Mouse (Mus musculus) thymus, postnatal 0 days (tissue): ENCODE results near the gene T2. TPM values are rescaled to one million over a fixed set of nuclear protein-coding genes. Genes with fewer than 3 reads are reported as not detected.

Source experiments
- DNase-seq: peaks from one replicate; pipeline ENCODE4 v3.0.0-alpha.2; 2015; ENCODE audit warnings: low spot score
- polyA plus RNA-seq: library from polyadenylated mRNA; unstranded; fragments of >200 nt; fragmentation: Nextera tagmentation; extraction: Ambion mirVana; gene quantifications from 2 replicates; pipeline ENCODE4 v1.2.1, GENCODE M21; 2015

Gene T2
- polyA plus RNA-seq, 1 experiment from 2014 or later: 0.27 TPM

- DNase-seq: no peak
These were observed 57.9 kb downstream of the T2 start for GRCm38 (mm10) chr17:8413656-8414055.

GRCm38 (mm10) chr17:8415533-8415932 lies 59.7 kb downstream of the T2 start:
- no peak for DNase-seq

- DNase-seq: no peak
These were observed 61.1 kb downstream of the T2 start for GRCm38 (mm10) chr17:8416865-8417264.

GRCm38 (mm10) chr17:8420739-8421138 lies 64.9 kb downstream of the T2 start:
- DNase-seq: peak; percentile 16

DNA sequence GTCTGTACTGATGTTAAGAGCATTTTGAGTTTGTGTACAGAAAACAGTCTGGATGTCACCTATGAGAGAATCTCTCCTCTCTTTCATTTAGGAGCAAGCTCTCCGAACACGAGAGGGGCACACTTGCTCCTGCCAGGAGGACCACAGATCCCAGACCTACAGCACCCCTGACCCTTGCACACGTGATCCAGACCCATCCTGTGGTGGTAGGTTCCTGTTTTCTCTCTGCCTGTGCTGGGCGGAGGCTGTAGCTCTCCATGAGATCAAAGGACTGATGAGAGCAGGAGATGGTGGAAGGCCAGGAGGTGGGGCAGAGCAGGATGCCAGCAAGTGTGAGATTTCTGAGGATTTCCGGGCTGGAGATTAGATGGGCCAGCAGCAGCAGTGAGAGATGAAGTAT lies 65.7 kb downstream of the T2 start:
- DNase-seq: no peak

DNA sequence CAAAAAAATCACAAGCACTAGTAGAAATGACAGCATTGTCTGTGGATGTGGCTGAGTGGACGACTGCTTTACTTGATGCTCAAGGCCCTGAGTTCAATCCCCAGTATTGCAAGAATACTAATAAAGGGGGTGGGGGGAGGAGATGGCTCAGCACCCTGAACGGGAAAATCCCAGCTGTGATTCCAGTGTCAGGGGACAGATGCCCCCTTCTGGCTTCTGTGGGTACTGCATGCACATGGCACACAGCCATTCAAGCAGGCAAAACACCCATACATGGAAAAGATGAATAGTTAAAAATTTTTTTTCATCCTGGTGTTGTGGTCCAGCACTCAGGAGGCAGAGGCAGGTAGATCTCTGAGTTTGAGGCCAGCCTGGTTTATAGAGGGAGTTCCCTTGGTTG lies 67.5 kb downstream of the T2 start:
- DNase-seq: peak; percentile 16

GRCm38 (mm10) chr17:8429436-8429835 lies 73.6 kb downstream of the T2 start:
- DNase-seq: no peak

GRCm38 (mm10) chr17:8429896-8430295 lies 74.1 kb downstream of the T2 start:
- DNase-seq: no peak

- DNase-seq: no peak
These were observed 76.5 kb downstream of the T2 start for GRCm38 (mm10) chr17:8432179-8432800.

- DNase-seq: no peak
These were observed 77.6 kb downstream of the T2 start for GRCm38 (mm10) chr17:8433121-8433977.

DNA sequence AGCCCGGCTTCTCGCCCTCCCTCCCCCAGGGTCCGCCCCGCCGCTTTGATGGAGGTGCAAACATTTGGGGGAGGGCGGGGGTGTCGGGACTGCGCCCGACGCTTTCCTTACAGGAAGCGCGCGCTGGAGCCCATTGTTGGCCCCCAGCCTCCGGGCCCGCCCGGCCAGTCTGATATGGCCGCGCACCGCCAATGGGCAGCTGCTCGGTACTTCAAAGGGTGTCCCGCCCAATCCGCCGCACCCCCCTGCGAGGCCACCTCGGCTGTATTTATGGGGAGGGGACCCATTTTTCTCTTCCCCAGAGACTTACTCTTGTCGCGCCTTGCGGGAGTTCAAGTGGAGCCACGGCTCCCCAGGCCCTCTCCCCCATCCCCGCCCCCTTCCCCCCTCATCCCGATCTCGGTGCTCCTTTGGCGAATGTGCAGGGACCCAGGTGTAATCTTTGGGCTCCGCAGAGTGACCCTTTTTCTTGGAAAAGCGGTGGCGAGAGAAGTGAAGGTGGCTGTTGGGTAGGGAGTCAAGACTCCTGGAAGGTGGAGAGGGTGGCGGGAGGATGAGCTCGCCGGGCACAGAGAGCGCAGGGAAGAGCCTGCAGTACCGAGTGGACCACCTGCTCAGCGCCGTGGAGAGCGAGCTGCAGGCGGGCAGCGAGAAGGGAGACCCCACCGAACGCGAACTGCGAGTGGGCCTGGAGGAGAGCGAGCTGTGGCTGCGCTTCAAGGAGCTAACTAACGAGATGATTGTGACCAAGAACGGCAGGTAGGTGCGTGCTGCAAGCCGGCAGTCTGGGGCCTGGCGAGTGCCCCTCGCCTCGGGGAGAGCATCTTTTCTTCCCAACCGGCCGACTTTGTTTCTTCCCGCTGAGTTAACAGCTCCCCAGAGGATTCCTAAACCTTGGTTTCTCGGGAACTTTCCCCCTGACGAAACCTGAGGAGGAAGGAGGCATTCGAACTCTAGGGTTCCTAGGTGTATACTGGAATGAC lies 78.5 kb downstream of the T2 start, which contains the start of gene T:
Gene T (plus strand): TSS at position 446 of the 983 bp plus-strand sequence.
- DNase-seq: no peak

- DNase-seq: no peak
These were observed 80.4 kb downstream of the T2 start for GRCm38 (mm10) chr17:8436184-8436583.

- no peak for DNase-seq
These were observed 88.3 kb downstream of the T2 start for GRCm38 (mm10) chr17:8444062-8444461.

DNA sequence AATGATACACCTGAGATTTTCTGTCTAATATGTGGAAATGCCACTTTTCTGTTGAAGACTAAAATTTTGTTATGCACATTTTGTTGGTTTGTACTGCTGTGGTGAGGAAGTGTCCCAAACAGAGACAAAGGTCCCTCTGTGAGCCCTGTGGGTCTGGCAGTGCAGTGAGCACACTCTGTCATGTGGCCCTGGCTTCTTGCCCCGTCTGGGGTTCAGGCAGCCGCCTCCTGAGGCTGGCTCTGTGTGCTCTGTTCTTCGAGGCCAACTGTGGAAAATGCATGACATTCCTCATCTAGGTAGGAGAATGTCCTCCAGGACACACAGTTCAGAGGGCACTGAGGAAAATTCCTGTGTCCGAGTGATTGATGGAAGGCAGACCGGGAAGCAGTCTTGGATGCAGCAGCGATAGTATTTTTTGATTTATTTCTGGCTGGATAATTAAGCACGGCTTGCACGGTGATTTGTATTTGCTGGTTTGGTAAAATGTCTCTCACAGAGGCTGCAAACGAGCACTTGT lies 91.9 kb downstream of the T2 start:
- DNase-seq: no peak

GRCm38 (mm10) chr17:8448324-8448723 lies 92.5 kb downstream of the T2 start:
- no peak for DNase-seq

- peak; percentile 19 for DNase-seq
These were observed 99.4 kb downstream of the T2 start for GRCm38 (mm10) chr17:8455196-8455595.

GRCm38 (mm10) chr17:8455601-8456000 lies 99.8 kb downstream of the T2 start:
- DNase-seq: no peak

- no peak for DNase-seq
These were observed 101.2 kb downstream of the T2 start for GRCm38 (mm10) chr17:8456856-8457460.

DNA sequence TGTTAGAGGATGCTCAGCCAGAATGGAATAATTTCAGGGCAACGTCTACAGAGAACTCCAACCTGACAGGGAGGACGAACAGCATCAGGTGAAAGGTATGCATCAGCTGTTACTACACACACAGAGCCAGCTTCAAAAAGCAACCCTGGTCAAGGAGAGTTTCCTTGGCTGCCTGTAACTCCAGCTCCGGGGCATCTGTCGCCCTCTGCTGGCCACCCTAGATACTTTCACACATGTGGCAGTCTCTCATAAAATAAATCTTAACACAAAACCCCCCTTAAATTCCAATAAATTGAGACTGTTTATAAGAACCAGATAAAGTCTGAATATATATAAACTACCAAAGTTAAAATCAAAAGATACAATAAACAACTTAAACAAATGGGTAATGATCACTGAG lies 105.8 kb downstream of the T2 start:
- DNase-seq: peak; percentile 41

DNA sequence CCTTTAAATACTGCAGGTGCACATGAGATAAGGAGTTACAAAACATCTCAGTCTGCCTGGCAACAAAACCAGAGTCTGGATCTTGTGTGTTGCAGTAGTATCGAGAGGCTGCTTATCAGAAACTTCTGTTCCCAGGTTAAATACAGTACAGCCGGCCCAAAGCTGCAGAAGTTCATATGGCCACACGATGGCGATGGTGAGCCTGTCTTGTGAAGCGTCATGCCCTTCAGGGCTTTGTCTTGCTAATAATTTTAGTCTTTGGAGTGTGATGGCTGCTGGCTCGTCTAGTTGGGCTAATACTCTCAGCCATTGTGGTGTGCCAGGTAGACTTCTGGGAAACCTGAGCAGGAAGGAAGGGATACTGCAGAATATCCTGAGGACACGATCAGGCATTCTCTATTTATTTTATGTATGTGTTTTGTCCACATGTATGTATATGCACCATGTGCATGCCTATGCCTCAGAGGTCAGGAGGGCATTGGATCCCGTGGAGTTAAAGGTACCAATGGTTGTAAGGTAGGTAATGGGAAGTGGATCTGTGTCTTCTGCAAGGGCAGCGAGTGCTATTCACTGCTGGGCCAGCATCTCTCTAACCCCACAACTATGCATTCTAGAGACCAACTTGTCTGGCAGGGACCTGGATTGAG lies 107.8 kb downstream of the T2 start:
- DNase-seq: peak; percentile 73
